Mouse (Mus musculus): ENCODE results near the gene Grn.

DNA sequence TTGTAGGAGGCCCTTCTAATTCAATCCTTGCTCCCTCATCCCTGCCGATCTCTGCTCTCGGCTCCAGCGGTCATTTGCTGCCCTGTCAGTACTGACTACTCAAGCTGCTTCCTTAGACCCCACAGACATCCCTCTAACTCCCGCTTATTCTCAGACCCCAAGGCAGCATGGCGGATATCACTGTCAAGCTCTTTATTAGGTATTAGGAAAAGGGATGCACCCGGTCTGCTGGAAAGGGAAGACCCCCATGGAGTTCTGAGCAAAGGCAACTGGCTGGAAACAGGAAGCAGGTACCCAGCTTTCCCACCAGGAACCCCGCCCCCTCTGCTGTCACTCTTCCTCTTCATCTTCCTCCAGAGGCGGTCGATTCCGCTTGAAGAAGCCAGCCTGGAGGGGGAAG is 23.0 kb downstream of the Grn start:
- TF ChIP-seq CTCF (IDR thresholded peaks at IDR 0.05; ENCODE audit: low read depth) (no peak), EP300 (IDR thresholded peaks at IDR 0.05; ENCODE audit: low read depth) (no peak)
